Mouse (Mus musculus) myocyte (in vitro differentiated cells): ENCODE measurements around the gene Als2. TPM values are rescaled to one million over a fixed set of nuclear protein-coding genes. Genes with fewer than 3 reads are reported as not detected.

Experiments used
- H3K27me3 ChIP-seq: one replicate; pipeline ENCODE4 v1.6.1; 2011; ENCODE audit not compliant: control insufficient read depth, insufficient read depth, insufficient read length
- H3K36me3 ChIP-seq: one replicate; pipeline ENCODE4 v1.6.1; 2011; ENCODE audit not compliant: control insufficient read depth, insufficient read depth
- H3K4me2 ChIP-seq: one replicate; pipeline ENCODE4 v1.6.1; 2011; ENCODE audit warnings: low read depth, control low read depth
- H3K4me3 ChIP-seq: one replicate; pipeline ENCODE4 v1.5.1; 2011; ENCODE audit warnings: mild to moderate bottlenecking, control low read depth, moderate library complexity
- H3K79me2 ChIP-seq: one replicate; pipeline ENCODE4 v1.6.1; 2011; ENCODE audit not compliant: control insufficient read depth, insufficient read depth
- H3ac ChIP-seq: one replicate; pipeline ENCODE4 v1.6.1; 2011; ENCODE audit not compliant: control insufficient read depth, insufficient read length
- CEBPB ChIP-seq: IDR thresholded peaks from 2 replicates; pipeline ENCODE4 v1.6.1; 2011; ENCODE audit warnings: mild to moderate bottlenecking, moderate library complexity; ENCODE audit not compliant: poor library complexity, insufficient read depth, severe bottlenecking
- E2F4 ChIP-seq: IDR thresholded peaks from one replicate; pipeline ENCODE4 v1.6.1; 2011; ENCODE audit warnings: mild to moderate bottlenecking, control low read depth, moderate library complexity; ENCODE audit not compliant: insufficient read depth
- MAX ChIP-seq: IDR thresholded peaks from one replicate; pipeline ENCODE4 v1.6.1; 2011; ENCODE audit warnings: low read depth, mild to moderate bottlenecking, control low read depth
- MYOD1 ChIP-seq, 3 experiments: IDR thresholded peaks; one replicate each; pipeline ENCODE4 v1.6.1; 2011; ENCODE audit warnings: control low read depth in 2 of 3, low read depth in 2 of 3, mild to moderate bottlenecking in 2 of 3, moderate library complexity in 1 of 3; ENCODE audit not compliant: insufficient read length in 2 of 3, control insufficient read depth in 1 of 3
- MYOG ChIP-seq, 3 experiments: IDR thresholded peaks; one replicate each; pipeline ENCODE4 v1.6.1; 2011; ENCODE audit warnings: control low read depth in 2 of 3, low read depth in 2 of 3, mild to moderate bottlenecking in 2 of 3; ENCODE audit not compliant: insufficient read length in 2 of 3, control insufficient read depth in 1 of 3, insufficient read depth in 1 of 3
- POLR2A ChIP-seq: IDR thresholded peaks from one replicate; pipeline ENCODE4 v1.6.1; 2011; ENCODE audit warnings: low read depth, mild to moderate bottlenecking, control low read depth, moderate library complexity; ENCODE audit not compliant: insufficient read length
- POLR2AphosphoS2 ChIP-seq: IDR thresholded peaks from one replicate; pipeline ENCODE4 v1.6.1; 2011; ENCODE audit warnings: low read depth, control low read depth; ENCODE audit not compliant: insufficient read length
- REST ChIP-seq: IDR thresholded peaks from one replicate; pipeline ENCODE4 v1.6.1; 2011; ENCODE audit warnings: mild to moderate bottlenecking, control low read depth, moderate library complexity; ENCODE audit not compliant: insufficient read depth, insufficient read length
- SRF ChIP-seq: IDR thresholded peaks from one replicate; pipeline ENCODE4 v1.6.1; 2011; ENCODE audit warnings: low read depth; ENCODE audit not compliant: control insufficient read depth, insufficient read length
- TCF12 ChIP-seq: IDR thresholded peaks from one replicate; pipeline ENCODE4 v1.6.1; 2011; ENCODE audit warnings: mild to moderate bottlenecking, control low read depth; ENCODE audit not compliant: poor library complexity, insufficient read depth, severe bottlenecking
- TCF3 ChIP-seq: IDR thresholded peaks from one replicate; pipeline ENCODE4 v1.6.1; 2011; ENCODE audit warnings: low read depth, control low read depth; ENCODE audit not compliant: insufficient read length
- USF1 ChIP-seq: IDR thresholded peaks from one replicate; pipeline ENCODE4 v1.6.1; 2011; ENCODE audit warnings: low read depth, mild to moderate bottlenecking, control low read depth, moderate library complexity
- polyA plus RNA-seq: library from polyadenylated mRNA; unstranded; fragments of >200 nt; fragmentation: generic; extraction: Trizol; gene quantifications from one replicate; pipeline ENCODE4 v1.2.1, GENCODE M21; 2012; ENCODE audit warnings: missing spikeins

Gene Als2
- polyA plus RNA-seq, 1 experiment = 7.8 TPM

GRCm38 (mm10) chr1:59142809-59143208, 94.2 kb downstream of the Als2 start:
- no peaks in the 10 kb centered on the region for H3K27me3 ChIP-seq
- H3K79me2 ChIP-seq = no peaks in the 10 kb centered on the region

DNA sequence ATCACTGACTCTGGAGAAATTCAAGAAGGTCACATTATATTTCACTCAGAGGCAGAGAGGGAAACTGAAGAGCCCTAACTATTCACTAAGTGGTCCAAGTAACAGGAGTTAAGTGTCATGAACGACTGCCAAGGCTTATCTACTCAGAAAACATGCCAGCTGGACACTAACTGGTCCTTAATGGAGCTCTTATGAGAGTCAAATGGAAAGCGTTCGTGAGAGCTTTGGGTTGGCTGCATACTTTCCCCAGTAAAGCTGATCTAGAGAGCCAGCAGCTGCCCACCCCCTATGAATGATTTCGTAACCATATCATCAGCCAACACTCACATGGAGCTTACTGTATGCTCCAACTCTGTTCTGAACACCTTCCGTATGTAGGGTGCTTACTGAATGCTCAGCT, 102.6 kb downstream of the Als2 start:
- Histone ChIP-seq H3K79me2 (no peaks in the 10 kb centered on the region), H3K4me2 (no peak overlapping the region), H3K36me3 (no peaks in the 10 kb centered on the region), H3K4me3 (no peak overlapping the region), H3ac (no peak overlapping the region), H3K27me3 (no peaks in the 10 kb centered on the region)
- TF ChIP-seq MAX (no peak), TCF12 (no peak), CEBPB (no peak), POLR2AphosphoS2 (no peak), POLR2A (no peak), MYOD1 (IDR thresholded peaks at IDR 0.05; ENCODE audit: control insufficient read depth in 1 of 3, insufficient read length in 2 of 3, low read depth in 2 of 3) (no peak), REST (no peak), SRF (no peak), E2F4 (no peak), TCF3 (no peak), MYOG (IDR thresholded peaks at IDR 0.05; ENCODE audit: control insufficient read depth in 1 of 3, insufficient read depth in 1 of 3, insufficient read length in 2 of 3, low read depth in 2 of 3) (no peak), USF1 (no peak)

More at GRCm38 (mm10) chr1:59142809-59143208, 94.2 kb downstream of the Als2 start:
- H3K4me3 ChIP-seq = no peak overlapping the region
- no peak overlapping the region for H3K4me2 ChIP-seq
- no peak for TF ChIP-seq SRF
- no peak for TF ChIP-seq POLR2A
- TF ChIP-seq USF1 = no peak
- TF ChIP-seq MYOG (IDR thresholded peaks at IDR 0.05; ENCODE audit: control insufficient read depth in 1 of 3, insufficient read depth in 1 of 3, insufficient read length in 2 of 3, low read depth in 2 of 3) = no peak
- no peak for TF ChIP-seq TCF3
- TF ChIP-seq MYOD1 (IDR thresholded peaks at IDR 0.05; ENCODE audit: control insufficient read depth in 1 of 3, insufficient read length in 2 of 3, low read depth in 2 of 3) = no peak
- TF ChIP-seq CEBPB = no peak
- no peak for TF ChIP-seq E2F4
- no peak for TF ChIP-seq TCF12
- TF ChIP-seq MAX = no peak
- H3ac ChIP-seq = no peak overlapping the region
- no peaks in the 10 kb centered on the region for H3K36me3 ChIP-seq

DNA sequence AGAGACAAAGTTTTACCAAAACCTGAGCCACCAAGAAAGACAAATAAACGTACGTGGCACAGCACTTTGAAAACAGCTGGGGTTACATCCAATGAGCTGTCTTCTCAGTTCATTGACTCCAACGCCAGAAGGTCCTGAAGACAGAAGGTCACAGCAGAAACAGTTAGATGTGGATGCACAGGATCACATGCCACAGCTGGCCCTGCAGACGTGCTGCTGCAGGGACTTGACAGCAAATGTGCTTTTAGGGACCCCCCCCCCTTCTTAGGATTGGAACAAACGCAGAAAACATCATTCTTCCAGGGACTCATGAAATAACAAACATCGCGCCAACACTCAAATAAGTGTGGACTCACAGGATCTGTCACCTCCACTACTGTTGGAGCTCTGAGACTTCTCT, 108.2 kb downstream of the Als2 start:
- Histone ChIP-seq H3K4me2 (no peak overlapping the region), H3K79me2 (no peaks in the 10 kb centered on the region), H3K36me3 (no peaks in the 10 kb centered on the region), H3K4me3 (no peak overlapping the region), H3ac (no peak overlapping the region), H3K27me3 (no peaks in the 10 kb centered on the region)
- TF ChIP-seq TCF12 (no peak), MYOD1 (IDR thresholded peaks at IDR 0.05; ENCODE audit: control insufficient read depth in 1 of 3, insufficient read length in 2 of 3, low read depth in 2 of 3) (no peak), POLR2A (no peak), E2F4 (no peak), POLR2AphosphoS2 (no peak), TCF3 (no peak), CEBPB (no peak), SRF (no peak), MYOG (IDR thresholded peaks at IDR 0.05; ENCODE audit: control insufficient read depth in 1 of 3, insufficient read depth in 1 of 3, insufficient read length in 2 of 3, low read depth in 2 of 3) (no peak), REST (no peak), MAX (no peak), USF1 (no peak)

DNA sequence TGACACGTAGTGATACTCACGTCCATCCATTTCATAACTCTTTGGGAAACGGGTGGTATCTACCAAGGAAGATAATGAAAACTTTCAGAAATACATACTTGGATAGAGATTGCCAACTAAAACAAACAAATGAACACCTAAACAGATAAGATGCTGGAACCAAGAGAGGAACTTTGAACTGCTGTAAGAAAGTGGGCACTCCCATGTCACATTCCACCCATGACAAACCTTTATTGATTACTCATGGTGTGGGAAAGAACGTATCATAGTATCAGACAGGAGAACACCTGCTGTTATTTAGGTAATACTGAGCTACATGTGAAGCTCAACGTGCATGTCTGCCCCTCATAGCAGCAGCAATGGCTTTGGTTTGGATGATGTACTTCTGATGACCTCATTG, 111.5 kb downstream of the Als2 start:
- TF ChIP-seq TCF12 (no peak), MYOG (IDR thresholded peaks at IDR 0.05; ENCODE audit: control insufficient read depth in 1 of 3, insufficient read depth in 1 of 3, insufficient read length in 2 of 3, low read depth in 2 of 3) (no peak), CEBPB (no peak), USF1 (no peak), MAX (no peak), E2F4 (no peak), TCF3 (no peak), POLR2AphosphoS2 (no peak), MYOD1 (IDR thresholded peaks at IDR 0.05; ENCODE audit: control insufficient read depth in 1 of 3, insufficient read length in 2 of 3, low read depth in 2 of 3) (no peak), SRF (no peak), REST (no peak), POLR2A (no peak)
- no peak overlapping the region for H3K4me3 ChIP-seq
- H3ac ChIP-seq = no peak overlapping the region
- no peak overlapping the region for H3K4me2 ChIP-seq
- H3K79me2 ChIP-seq = no peaks in the 10 kb centered on the region
- H3K27me3 ChIP-seq = no peaks in the 10 kb centered on the region
- H3K36me3 ChIP-seq = no peaks in the 10 kb centered on the region
